8 mouse cellular contexts compared by ENCODE assay signal in the genomic region with DNA sequence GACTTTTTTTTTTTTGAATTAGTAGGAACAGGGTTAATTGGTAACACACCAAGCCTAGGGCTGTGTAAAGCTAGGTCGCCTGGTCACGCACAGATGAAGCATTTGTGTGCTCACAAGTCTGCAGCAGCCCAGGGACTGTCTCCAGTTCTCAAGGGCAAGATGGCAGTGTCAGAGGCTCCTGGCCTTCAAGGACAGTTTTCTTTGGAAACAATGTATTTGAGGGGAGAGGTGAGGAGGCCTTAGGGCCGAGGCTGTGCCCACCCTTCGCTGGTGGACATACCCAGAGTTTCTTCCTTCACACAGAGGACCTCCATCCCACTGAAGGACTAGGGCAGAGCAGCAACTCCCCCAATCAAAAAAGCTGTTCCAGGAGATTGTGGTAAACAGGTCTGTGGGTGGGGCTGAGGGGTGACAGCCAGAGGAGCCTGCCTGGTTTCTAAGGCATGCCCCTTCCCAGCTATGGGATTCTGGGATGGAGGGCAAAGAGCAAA. TPM values are rescaled to one million over a fixed set of nuclear protein-coding genes. Genes with fewer than 3 reads are reported as not detected.
DNase-seq lines count a peak whose midpoint lies in the region; ATAC-seq and TF ChIP-seq lines count a peak whose summit lies in the region.

No protein-coding gene starts in this region.

- peaks cover 71 to 91% of the 10 kb centered on the region in 2 experiments for H3K4me1 ChIP-seq in heart, embryonic 14.5 days (ENCODE audit: control insufficient read depth in 2 of 2, insufficient read depth in 2 of 2, low read length in 2 of 2)

- H3K4me2 ChIP-seq in heart, embryonic 14.5 days (ENCODE audit: low read length), result peak overlapping the region; percentile 66
- H3K4me2 ChIP-seq in myocyte (ENCODE audit: low read depth), result peak overlapping the region; percentile 99

- H3K36me3 ChIP-seq in heart, embryonic 14.5 days (ENCODE audit: control insufficient read depth, insufficient read depth, low read length), result peaks cover 11% of the 10 kb centered on the region; the same call in 1 of the 2 replicates
- H3K36me3 ChIP-seq in myocyte (ENCODE audit: control insufficient read depth, insufficient read depth), result peaks cover 8% of the 10 kb centered on the region

- peak; percentile 24 for DNase-seq in right cerebral cortex, postnatal 4 days
- DNase-seq in right cerebral cortex, postnatal 14 days, result no peak
- DNase-seq in cerebellum, adult 8-10 months, result peak; percentile 55
- peak; percentile 52 to 71 for DNase-seq in kidney, postnatal 4 days
- DNase-seq in gastrocnemius, postnatal 36 days, result no peak
- no peak for DNase-seq in left cerebral cortex, postnatal 10 days (ENCODE audit: extremely low spot score in 1 of 2, low spot score in 2 of 2)

- H3K4me3 ChIP-seq in heart, embryonic 14.5 days (ENCODE audit: control insufficient read depth in 1 of 2, insufficient read depth in 1 of 2, low read depth in 1 of 2, low read length in 2 of 2), result peak overlapping the region in 1 of 2 experiments; percentile 31; a peak in 1 of 4 replicates
- H3K4me3 ChIP-seq in myocyte, result peak overlapping the region; percentile 100

- H3K27me3 ChIP-seq in heart, embryonic 14.5 days (ENCODE audit: control insufficient read depth, insufficient read depth, low read length), result no peaks in the 10 kb centered on the region
- no peaks in the 10 kb centered on the region for H3K27me3 ChIP-seq in myocyte (ENCODE audit: control insufficient read depth, insufficient read depth, insufficient read length)

- ATAC-seq in heart, embryonic 14.5 days (ENCODE audit: insufficient number of reproducible peaks, insufficient read depth, low FRiP score, low read depth), result no peak

- 49% methylated on average over 4 of the region's 4 CpGs for WGBS in heart, embryonic 14.5 days

- H3K9me3 ChIP-seq in heart, embryonic 14.5 days (ENCODE audit: control insufficient read depth, low read length), result no peaks in the 10 kb centered on the region

- peaks cover 51% of the 10 kb centered on the region for H3K79me2 ChIP-seq in myocyte (ENCODE audit: control insufficient read depth, insufficient read depth)

- intact Hi-C loops in gastrocnemius, postnatal 36 days (cut with DNase I), result no loop called here
- intact Hi-C loops in left cerebral cortex, postnatal 10 days (cut with DNase I), result no loop called here

- H3K27ac ChIP-seq in heart, embryonic 14.5 days (replicated peaks in 1 of 2; ENCODE audit: control insufficient read depth in 1 of 2, insufficient read depth in 1 of 2, low read depth in 2 of 2, low read length in 2 of 2), result peak overlapping the region; percentile 95 to 98

- peak overlapping the region; percentile 4 for H3ac ChIP-seq in myocyte (ENCODE audit: control insufficient read depth, insufficient read length)

- TF ChIP-seq POLR2A in myocyte (IDR thresholded peaks at IDR 0.05; ENCODE audit: insufficient read length, low read depth), result peak; percentile 12

- peak overlapping the region; percentile 65 for H3K9ac ChIP-seq in heart, embryonic 14.5 days (ENCODE audit: low read length)

TF ChIP-seq in myocyte, 11 proteins besides CTCF, POLR2A, EP300 and RAD21:
- peak; percentile 44 for TF ChIP-seq POLR2AphosphoS2 (IDR thresholded peaks at IDR 0.05; ENCODE audit: insufficient read length, low read depth)
- TF ChIP-seq MYOG (IDR thresholded peaks at IDR 0.05; ENCODE audit: control insufficient read depth in 1 of 3, insufficient read depth in 1 of 3, insufficient read length in 2 of 3, low read depth in 2 of 3), result no peak
TF ChIP-seq in myocyte: peak in this region for 1.

RNA-seq across cellular contexts. Expression of gene Frmd8, which starts 27.7 kb away (rescaled TPM):
- polyA plus RNA-seq in heart, embryonic 14.5 days (2014; fragmentation: Nextera tagmentation; extraction: Ambion mirVana), result 18.5 and 19.2 TPM in 2 replicates
- polyA plus RNA-seq in myocyte (2012; fragmentation: generic; extraction: Trizol), result 22.3 TPM
- 1 to 10 TPM; 4.5 to 5.0 TPM for total RNA-seq in gastrocnemius, postnatal 36 days (2021)
- total RNA-seq in left cerebral cortex, postnatal 10 days (2021), result 10 to 100 TPM; 10.7 to 12.4 TPM

RNA-seq across cellular contexts. Expression of gene Slc25a45, which starts 30.3 kb away (rescaled TPM):
- 1.7 and 2.8 TPM in 2 replicates for polyA plus RNA-seq in heart, embryonic 14.5 days (2014; fragmentation: Nextera tagmentation; extraction: Ambion mirVana)
- 5.2 TPM for polyA plus RNA-seq in myocyte (2012; fragmentation: generic; extraction: Trizol)
- total RNA-seq in gastrocnemius, postnatal 36 days (2021), result 1 to 10 TPM in 1 of 2 experiments, under 1 TPM in 1; 0.99 to 1.0 TPM
- 1 to 10 TPM; 3.4 to 3.8 TPM for total RNA-seq in left cerebral cortex, postnatal 10 days (2021)

RNA-seq across cellular contexts. Expression of gene Tigd3, which starts 46.6 kb away (rescaled TPM):
- polyA plus RNA-seq in heart, embryonic 14.5 days (2014; fragmentation: Nextera tagmentation; extraction: Ambion mirVana), result 1.1 and 1.8 TPM in 2 replicates
- polyA plus RNA-seq in myocyte (2012; fragmentation: generic; extraction: Trizol), result 0.31 TPM
- total RNA-seq in gastrocnemius, postnatal 36 days (2021), result under 1 TPM in 1 of 2 experiments, not detected in 1; 0.20 TPM
- total RNA-seq in left cerebral cortex, postnatal 10 days (2021), result 1 to 10 TPM; 6.5 to 8.1 TPM

Comparison
In these comparisons a context has a peak if more than half of its experiments do, and no peak if none do; other contexts are left out.
1. DNase-seq: peak in right cerebral cortex, postnatal 4 days (single experiment), cerebellum, adult 8-10 months (single experiment) and kidney, postnatal 4 days (2 of 2); none in right cerebral cortex, postnatal 14 days (single experiment), gastrocnemius, postnatal 36 days (0 of 2) and left cerebral cortex, postnatal 10 days (0 of 2).
2. RNA of gene Tigd3, which starts 46.6 kb away (total RNA-seq): 6.5 to 8.1 TPM in left cerebral cortex, postnatal 10 days; 0.20 TPM in gastrocnemius, postnatal 36 days; every median in the first group is over 4 times any median in the second.